Mouse (Mus musculus) inflammation-experienced regulatory T-cells, adult 16 weeks (primary cell): ENCODE results near the gene Olfr714. TPM values are rescaled to one million over a fixed set of nuclear protein-coding genes. Genes with fewer than 3 reads are reported as not detected.

Experiments used
- polyA plus RNA-seq: library from polyadenylated mRNA; unstranded; fragments of 100-300 nt; shearing (Covaris generic); gene quantifications from one replicate; pipeline ENCODE4 v1.2.1, GENCODE M21; 2017

Gene Olfr714
- not detected for polyA plus RNA-seq

GRCm38 (mm10) chr7:107070681-107071080, at the start of gene Olfr714:
TSS of gene Olfr714 (plus strand) at chr7:107070981.

DNA sequence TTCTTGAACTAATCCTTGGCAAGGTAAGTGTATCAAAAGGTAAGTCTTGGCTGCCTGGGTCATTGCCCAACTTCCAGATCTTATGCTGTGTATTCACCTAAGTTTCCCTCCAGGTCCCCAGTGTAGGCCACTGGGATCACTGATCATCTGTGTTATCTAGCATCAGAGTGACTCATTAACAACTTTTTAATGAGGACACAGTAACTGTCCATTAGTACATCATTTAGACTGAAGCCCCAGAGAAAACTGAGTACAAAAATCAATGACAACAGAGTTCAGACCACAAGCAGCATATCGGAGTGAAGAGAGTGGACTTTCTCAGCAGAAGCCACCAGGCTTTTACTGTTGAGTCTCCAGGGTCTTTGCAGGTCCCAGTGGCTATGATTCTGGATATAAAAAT, 39.9 kb upstream of the Olfr714 start, which contains the start of gene Olfr713:
TSS of gene Olfr713 (plus strand) at position 301 of the 400 bp plus-strand sequence.

GRCm38 (mm10) chr7:107092920-107093319, 22.1 kb downstream of the Olfr714 start, which contains the start of gene Olfr17:
TSS of gene Olfr17 (plus strand) at chr7:107093220.

GRCm38 (mm10) chr7:107110269-107110668, 39.5 kb downstream of the Olfr714 start, which contains the start of gene Olfr715b:
TSS of gene Olfr715b (minus strand) at chr7:107110369.

Other genes with a start within 250 kb of the Olfr714 start
- not detected for gene Olfr702, start 237.1 kb upstream of the Olfr714 start, polyA plus RNA-seq
- not detected for gene Olfr703, start 227.6 kb upstream of the Olfr714 start, polyA plus RNA-seq
- 0.07 TPM for gene Olfr704, start 207.8 kb upstream of the Olfr714 start, polyA plus RNA-seq
- not detected for gene Olfr705, start 194.1 kb upstream of the Olfr714 start, polyA plus RNA-seq
- gene Olfr706, start 182.8 kb upstream of the Olfr714 start, polyA plus RNA-seq = not detected
- gene Olfr707, start 169.7 kb upstream of the Olfr714 start, polyA plus RNA-seq = not detected
- not detected for gene Olfr1532-ps1, start 163.0 kb upstream of the Olfr714 start, polyA plus RNA-seq
- gene Olfr709-ps1, start 138.8 kb upstream of the Olfr714 start, polyA plus RNA-seq = not detected
- gene Olfr710, start 122.7 kb upstream of the Olfr714 start, polyA plus RNA-seq = not detected
- gene Olfr6, start 107.0 kb upstream of the Olfr714 start, polyA plus RNA-seq = not detected
- gene Olfr711, start 95.5 kb upstream of the Olfr714 start, polyA plus RNA-seq = not detected
- gene Olfr2, start 64.9 kb upstream of the Olfr714 start, polyA plus RNA-seq = not detected
- not detected for gene Olfr713, start 39.8 kb upstream of the Olfr714 start, polyA plus RNA-seq
- gene Olfr17, start 22.2 kb downstream of the Olfr714 start, polyA plus RNA-seq = not detected
- not detected for gene Olfr715b, start 39.4 kb downstream of the Olfr714 start, polyA plus RNA-seq
- gene Olfr715, start 60.1 kb downstream of the Olfr714 start, polyA plus RNA-seq = not detected
- not detected for gene Olfr716, start 67.3 kb downstream of the Olfr714 start, polyA plus RNA-seq
- gene Nlrp14, start 96.0 kb downstream of the Olfr714 start, polyA plus RNA-seq = not detected
- gene Rbmxl2, start 138.5 kb downstream of the Olfr714 start, polyA plus RNA-seq = not detected